Mouse (Mus musculus): ENCODE data around the gene Car11. TPM values are rescaled to one million over a fixed set of nuclear protein-coding genes. Genes with fewer than 3 reads are reported as not detected.

Car11 gene
- polyA plus RNA-seq, 1 experiment from 2014 or later = 39.8 TPM

DNA sequence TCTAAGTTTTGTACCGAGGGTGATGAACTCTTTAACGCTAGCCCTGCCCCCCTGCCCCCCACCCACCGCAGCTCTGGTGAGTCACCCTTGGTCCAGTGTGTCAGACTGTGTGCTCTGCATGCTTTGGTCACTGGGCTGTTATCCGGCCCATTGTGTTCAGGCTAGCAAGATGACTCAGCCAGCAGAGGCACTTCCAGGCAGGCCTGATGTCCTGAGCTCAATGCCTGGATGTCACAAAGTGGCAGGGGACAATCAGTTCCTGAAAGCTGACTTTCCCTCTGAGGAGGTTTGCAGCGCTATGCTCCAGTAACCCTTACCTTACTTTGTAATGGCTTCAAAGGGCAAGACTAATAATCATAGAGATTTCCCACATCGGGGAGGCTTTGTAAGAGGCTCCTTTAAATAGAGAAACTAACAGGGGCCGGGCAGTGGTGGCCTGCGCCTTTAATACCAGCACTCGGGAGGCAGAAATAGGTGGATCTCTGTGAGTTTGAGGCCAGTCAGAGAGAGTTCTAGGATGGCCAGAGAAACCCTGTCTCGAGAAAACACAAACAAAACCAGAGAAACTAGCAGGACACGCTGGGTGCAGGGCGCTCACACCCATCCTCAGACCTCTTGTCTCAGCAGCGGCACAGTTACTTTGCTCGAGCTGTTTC, 19.5 kb upstream of the Car11 start:
- H3K27me3 ChIP-seq = no peaks in the 10 kb centered on the region
- no peaks in the 10 kb centered on the region for H3K9me3 ChIP-seq
- H3K9ac ChIP-seq (replicated peaks) = no peak overlapping the region
- H3K36me3 ChIP-seq = no peaks in the 10 kb centered on the region
- 72% methylated on average over 14 of the region's 14 CpGs for WGBS
- H3K4me2 ChIP-seq (replicated peaks) = no peak overlapping the region
- H3K4me3 ChIP-seq = no peak overlapping the region
- H3K4me1 ChIP-seq = peaks cover 8% of the 10 kb centered on the region
- ATAC-seq (replicated peaks) = no peak
- H3K27ac ChIP-seq (replicated peaks) = no peak overlapping the region

DNA sequence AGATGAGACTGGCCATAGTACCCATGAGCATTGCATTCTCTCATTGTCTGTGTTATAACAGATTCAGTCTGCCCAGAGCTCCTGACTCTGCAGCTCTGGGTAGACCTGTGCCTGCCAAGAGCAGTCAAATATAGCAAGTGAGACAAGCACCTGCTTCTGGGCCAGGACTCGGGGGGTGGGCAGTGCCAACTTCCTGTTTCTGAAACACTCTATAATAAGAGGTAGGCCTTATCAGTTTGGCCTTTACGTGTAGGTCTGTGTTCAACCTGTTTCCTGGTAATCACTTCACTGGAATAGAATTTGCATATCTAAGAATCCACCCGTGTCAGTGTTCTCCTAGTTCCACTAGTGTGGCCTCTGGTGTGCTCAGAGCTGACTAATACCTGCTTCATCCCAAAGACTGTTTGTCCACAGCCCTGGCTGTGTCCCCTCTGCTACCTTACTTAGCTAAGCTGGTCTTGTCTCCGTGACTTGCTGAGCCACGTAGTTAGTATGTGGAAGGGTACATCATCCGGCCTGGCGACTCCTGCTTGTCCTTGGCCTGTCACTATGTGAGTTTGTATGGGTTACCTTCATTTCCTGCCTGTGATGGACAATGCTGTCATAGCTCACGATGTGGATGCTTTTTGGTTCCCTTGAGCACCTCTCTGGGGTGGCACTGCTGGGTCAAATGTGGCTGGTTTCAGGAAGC, 18.5 kb upstream of the Car11 start:
- no peak overlapping the region for H3K9ac ChIP-seq (replicated peaks)
- ATAC-seq (replicated peaks) = no peak
- H3K4me1 ChIP-seq = peaks cover 8% of the 10 kb centered on the region
- no peak overlapping the region for H3K4me2 ChIP-seq (replicated peaks)
- H3K27ac ChIP-seq (replicated peaks) = no peak overlapping the region
- H3K4me3 ChIP-seq = no peak overlapping the region
- no peaks in the 10 kb centered on the region for H3K36me3 ChIP-seq
- H3K27me3 ChIP-seq = no peaks in the 10 kb centered on the region
- 89% methylated on average over 8 of the region's 8 CpGs for WGBS
- no peaks in the 10 kb centered on the region for H3K9me3 ChIP-seq

DNA sequence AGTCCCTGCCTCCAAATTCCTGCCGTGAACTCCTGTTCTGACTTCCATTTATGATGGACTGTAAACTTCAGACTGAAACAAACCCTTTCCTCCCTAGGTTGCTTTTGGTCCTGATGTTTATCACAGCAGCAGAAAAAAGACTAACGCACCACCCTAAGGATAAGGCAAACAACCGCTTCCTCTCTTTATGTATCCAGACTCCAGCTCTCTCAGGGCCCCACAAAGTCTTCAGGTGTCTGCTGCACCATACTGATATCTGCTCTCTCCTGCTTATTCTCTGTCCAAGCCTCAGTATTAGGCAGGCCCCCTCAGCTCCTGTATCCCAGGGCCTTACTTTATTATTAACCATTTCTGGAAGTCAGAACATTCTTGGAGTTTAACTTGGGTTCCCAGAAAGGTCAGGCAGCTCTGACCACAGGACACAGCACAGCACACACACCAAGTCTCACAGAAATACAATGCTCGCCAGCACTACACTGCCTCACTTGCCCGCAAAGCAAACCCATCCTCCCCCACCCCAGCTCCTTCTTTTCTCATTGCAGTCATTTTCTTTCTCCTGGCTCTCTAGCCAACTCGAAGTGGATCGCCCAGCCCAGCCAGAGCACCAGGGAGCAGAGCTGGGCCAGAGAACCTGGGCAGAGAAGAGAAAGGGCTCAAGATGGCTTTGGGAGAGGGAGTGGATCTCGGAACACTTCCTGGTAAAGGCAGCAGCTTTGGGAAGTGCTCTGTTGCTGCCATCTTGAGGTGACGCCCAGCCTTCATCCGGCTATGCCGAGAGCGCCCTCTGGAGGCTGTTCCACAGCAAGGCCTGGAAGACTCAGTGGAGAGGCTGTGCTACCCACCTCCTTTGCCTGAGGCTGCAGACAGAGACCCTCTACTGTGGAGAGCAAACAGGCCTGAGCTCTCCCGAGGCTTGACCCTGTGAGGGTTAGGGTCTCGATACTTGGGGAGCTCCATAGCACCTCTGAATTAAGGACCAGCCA, 17.2 kb upstream of the Car11 start:
- Histone ChIP-seq H3K4me1 (peaks cover 8% of the 10 kb centered on the region), H3K9me3 (no peaks in the 10 kb centered on the region), H3K27ac (replicated peaks) (peak overlapping the region; percentile 69), H3K9ac (replicated peaks) (0 out of 2 replicates have a peak overlapping the region, but pooled peaks have one; percentile 33), H3K4me3 (peak overlapping the region; percentile 16), H3K27me3 (no peaks in the 10 kb centered on the region), H3K36me3 (no peaks in the 10 kb centered on the region), H3K4me2 (replicated peaks) (peak overlapping the region; percentile 32)
- peak; percentile 79 for ATAC-seq (replicated peaks)
- WGBS = 29% methylated on average over 14 of the region's 14 CpGs

DNA sequence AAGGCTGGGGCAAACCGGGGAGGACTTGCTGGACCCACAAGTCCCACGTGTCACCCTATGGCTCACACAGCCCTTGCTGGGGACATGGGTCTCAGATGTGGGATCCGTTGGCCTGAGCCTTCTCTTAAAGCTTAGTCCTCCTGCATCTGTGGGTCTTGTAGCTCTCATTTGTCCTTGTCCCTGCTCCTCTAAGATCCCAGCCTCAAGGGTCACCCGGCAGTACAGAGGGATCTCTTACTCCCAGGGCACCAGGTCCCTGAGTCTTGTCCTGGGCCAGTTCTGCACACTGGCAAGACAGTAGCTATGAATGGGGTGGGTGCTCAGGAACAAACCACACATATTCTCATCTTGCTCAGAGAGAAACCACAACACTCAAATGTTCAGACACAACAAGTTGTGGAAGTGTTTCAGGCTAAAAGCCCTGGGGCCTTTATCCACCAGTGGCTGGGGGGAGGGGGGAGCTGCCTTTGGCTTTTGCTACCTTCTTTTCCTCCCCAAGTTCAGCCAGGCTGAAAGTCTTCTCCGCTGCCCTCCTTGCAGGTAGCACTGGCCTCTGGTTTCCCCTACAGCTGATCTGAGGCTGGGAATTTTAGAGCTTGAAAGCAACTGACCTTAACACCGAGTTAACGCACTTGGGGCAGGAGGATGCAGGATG, 16.1 kb upstream of the Car11 start, which contains the start of gene Ntn5:
Gene Ntn5, plus strand, starts transcription at position 627 of the 655 bp plus-strand sequence.
- peak within 1 kb of the TSS; percentile 69 for H3K27ac ChIP-seq (replicated peaks)
- no peak within 1 kb of the TSS for H3K4me2 ChIP-seq (replicated peaks)
- 75% methylated on average over 7 of the region's 7 CpGs for WGBS

DNA sequence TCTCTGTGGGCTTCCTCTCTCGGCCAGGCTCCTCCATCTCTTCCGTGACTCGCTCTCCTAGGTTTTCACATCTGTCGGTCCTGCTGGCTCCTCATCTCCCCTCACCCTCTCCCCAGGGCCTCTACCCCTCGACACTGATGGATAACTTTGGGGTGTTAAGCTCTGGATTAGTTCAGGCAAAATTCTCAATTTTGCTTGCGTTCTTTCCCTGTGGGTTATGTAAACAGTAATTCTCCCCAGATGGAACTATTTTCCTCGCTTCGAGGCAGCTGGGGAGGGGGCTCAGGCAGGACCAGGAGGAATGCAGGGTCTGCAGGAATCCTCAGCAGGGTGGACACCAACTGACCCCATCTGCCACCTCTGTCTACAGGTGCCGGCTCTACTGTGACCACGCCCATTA, 13.8 kb upstream of the Car11 start:
- Histone ChIP-seq H3K36me3 (no peaks in the 10 kb centered on the region), H3K4me2 (replicated peaks) (no peak overlapping the region), H3K9ac (replicated peaks) (no peak overlapping the region), H3K4me3 (no peak overlapping the region), H3K27me3 (no peaks in the 10 kb centered on the region), H3K4me1 (peaks cover 8% of the 10 kb centered on the region), H3K27ac (replicated peaks) (no peak overlapping the region), H3K9me3 (no peaks in the 10 kb centered on the region)
- 75% methylated on average over 10 of the region's 10 CpGs for WGBS
- no peak for ATAC-seq (replicated peaks)

More for the DNA sequence above, 16.1 kb upstream of the Car11 start, which contains the start of gene Ntn5:
- Histone ChIP-seq H3K36me3 (no peaks in the 10 kb centered on the region), H3K9ac (replicated peaks) (no peak within 1 kb of the TSS), H3K4me1 (peaks cover 8% of the 10 kb centered on the region), H3K27me3 (no peaks in the 10 kb centered on the region), H3K4me3 (no peak within 1 kb of the TSS), H3K9me3 (no peaks in the 10 kb centered on the region)
- ATAC-seq (replicated peaks) = no peak

DNA sequence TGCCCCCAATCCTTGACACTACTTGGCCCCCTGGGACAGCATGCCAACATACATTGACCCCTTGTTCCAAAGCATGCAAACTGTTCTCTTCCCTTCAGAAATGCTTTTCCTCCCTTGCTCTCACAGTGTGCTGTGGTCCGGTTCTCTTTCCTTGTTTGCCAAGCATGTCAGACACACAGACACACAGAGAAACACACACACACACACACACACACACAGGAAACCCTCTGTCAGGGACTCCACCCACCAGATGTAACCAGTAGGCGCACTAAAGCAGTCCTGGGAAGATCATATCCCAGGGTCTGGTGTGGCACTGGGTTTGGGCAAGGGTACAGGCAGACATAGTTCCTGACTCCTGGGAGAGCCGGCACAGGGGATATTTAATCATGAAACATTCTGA, 12.8 kb upstream of the Car11 start:
- no peak overlapping the region for H3K4me2 ChIP-seq (replicated peaks)

DNA sequence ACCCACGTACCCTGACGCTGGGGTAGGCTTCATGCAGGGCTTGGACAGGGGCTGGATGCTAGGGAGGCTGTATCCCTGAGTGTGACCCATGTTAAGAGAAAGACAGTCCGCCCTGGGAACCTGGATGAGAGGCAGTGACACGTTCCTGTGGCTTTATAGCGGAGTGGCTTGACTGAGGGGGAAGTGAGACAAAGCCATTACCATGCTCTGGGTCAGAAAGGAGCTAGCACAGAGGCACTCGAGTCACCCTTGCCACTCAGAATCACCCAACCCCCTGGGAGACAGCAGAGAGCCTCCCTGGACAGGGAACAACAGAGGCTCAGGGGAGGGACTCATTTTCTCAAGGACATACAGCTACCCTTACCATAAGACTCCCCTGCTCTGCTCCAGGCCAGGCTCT, 10.5 kb upstream of the Car11 start:
- H3K4me1 ChIP-seq = no peaks in the 10 kb centered on the region
- H3K4me2 ChIP-seq (replicated peaks) = no peak overlapping the region
- no peaks in the 10 kb centered on the region for H3K36me3 ChIP-seq
- H3K9ac ChIP-seq (replicated peaks) = no peak overlapping the region
- ATAC-seq (replicated peaks) = no peak
- no peak overlapping the region for H3K27ac ChIP-seq (replicated peaks)
- 71% methylated on average over 6 of the region's 6 CpGs for WGBS
- no peak overlapping the region for H3K4me3 ChIP-seq
- H3K9me3 ChIP-seq = no peaks in the 10 kb centered on the region
- H3K27me3 ChIP-seq = no peaks in the 10 kb centered on the region

More for the DNA sequence above, 12.8 kb upstream of the Car11 start:
- WGBS = 77% methylated on average over 3 of the region's 3 CpGs
- H3K27ac ChIP-seq (replicated peaks) = no peak overlapping the region
- ATAC-seq (replicated peaks) = no peak
- H3K9ac ChIP-seq (replicated peaks) = no peak overlapping the region
- H3K9me3 ChIP-seq = no peaks in the 10 kb centered on the region
- no peaks in the 10 kb centered on the region for H3K27me3 ChIP-seq
- H3K36me3 ChIP-seq = no peaks in the 10 kb centered on the region
- H3K4me3 ChIP-seq = no peak overlapping the region
- peaks cover 8% of the 10 kb centered on the region for H3K4me1 ChIP-seq

DNA sequence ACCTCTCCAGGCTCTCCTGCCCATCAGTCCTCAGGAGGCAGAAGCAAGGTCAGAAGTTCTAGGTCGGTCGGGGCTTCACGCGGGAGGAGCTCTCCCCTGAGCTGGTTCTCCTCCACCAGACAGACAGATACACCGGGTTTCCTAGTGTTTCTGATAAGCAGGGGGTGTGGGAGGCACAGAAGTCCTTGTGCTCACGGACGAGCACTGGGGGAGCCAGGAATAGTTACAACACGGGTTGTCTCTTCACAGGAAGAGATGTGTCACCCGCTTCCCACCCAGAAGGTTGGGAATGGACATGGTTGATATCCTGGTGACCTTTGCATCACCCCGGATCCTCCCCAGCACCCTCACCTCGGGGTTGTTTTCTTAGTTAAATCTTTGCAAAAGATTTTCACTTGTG, 9.8 kb upstream of the Car11 start:
- no peaks in the 10 kb centered on the region for H3K36me3 ChIP-seq
- ATAC-seq (replicated peaks) = no peak
- H3K4me1 ChIP-seq = no peaks in the 10 kb centered on the region
- no peak overlapping the region for H3K4me3 ChIP-seq
- H3K27me3 ChIP-seq = no peaks in the 10 kb centered on the region
- H3K9me3 ChIP-seq = no peaks in the 10 kb centered on the region
- no peak overlapping the region for H3K27ac ChIP-seq (replicated peaks)
- WGBS = 82% methylated on average over 11 of the region's 11 CpGs
- H3K4me2 ChIP-seq (replicated peaks) = no peak overlapping the region
- no peak overlapping the region for H3K9ac ChIP-seq (replicated peaks)

DNA sequence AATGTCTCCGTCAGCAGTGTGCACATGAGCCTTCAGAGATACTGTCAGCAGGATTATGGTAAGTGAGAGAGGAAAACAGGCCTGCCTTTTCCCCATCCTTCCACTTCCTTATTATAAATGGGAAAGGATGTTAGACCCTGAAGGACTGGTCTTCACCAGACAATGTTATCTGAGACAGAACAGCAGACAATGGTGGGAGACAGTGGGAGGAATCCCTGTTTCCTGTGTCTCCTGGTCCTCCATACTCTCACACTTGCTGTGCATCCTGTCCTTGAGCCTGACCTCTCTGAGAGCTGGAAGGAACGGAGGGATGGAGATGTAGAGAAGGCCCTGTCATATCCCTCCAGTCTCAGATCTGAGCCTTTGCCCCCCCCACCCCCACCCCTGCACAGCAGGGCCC, 7.3 kb upstream of the Car11 start:
- no peak overlapping the region for H3K27ac ChIP-seq (replicated peaks)
- H3K27me3 ChIP-seq = no peaks in the 10 kb centered on the region
- H3K9ac ChIP-seq (replicated peaks) = no peak overlapping the region
- H3K9me3 ChIP-seq = no peaks in the 10 kb centered on the region
- H3K4me3 ChIP-seq = no peak overlapping the region
- ATAC-seq (replicated peaks) = no peak
- H3K4me1 ChIP-seq = no peaks in the 10 kb centered on the region
- H3K4me2 ChIP-seq (replicated peaks) = no peak overlapping the region
- H3K36me3 ChIP-seq = no peaks in the 10 kb centered on the region
- WGBS = 78% methylated on average over 2 of the region's 2 CpGs

DNA sequence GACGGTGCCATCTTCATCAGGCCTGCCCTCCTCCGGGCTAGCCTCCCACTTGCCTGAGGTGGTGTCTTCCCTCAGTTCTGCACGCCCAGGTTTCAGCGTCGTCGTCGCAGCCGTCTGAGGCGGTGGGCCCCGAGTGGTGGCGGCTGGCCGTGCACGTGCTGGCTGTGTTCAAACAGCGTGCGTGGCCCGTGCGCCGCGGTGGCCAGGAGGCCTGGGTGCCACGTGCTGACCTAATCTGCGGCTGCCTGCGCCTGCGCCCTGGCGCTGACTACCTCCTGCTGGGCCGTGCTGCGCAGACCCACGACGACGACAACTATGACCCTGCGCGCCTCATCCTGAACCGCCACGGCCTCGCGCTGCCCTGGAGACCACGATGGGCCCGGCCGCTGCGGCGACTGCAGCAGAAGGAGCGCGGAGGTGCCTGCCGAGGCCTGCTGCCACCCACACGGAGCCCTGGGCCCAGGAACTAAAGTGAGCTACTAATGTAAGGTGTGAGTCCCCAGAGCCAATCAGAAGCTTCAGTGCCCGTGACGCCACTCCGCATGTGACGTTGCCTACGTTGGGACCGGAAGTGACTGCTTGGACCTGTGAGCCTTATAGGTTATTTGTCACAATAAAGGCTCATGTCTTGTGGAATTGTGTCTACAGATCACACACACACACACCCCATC, 5.6 kb upstream of the Car11 start, which contains the start of gene Sec1:
Gene Sec1, minus strand, starts transcription at position 482 of the 671 bp plus-strand sequence.
- no peak within 1 kb of the TSS for H3K4me2 ChIP-seq (replicated peaks)
- 89% methylated on average over 50 of the region's 50 CpGs for WGBS
- H3K27ac ChIP-seq (replicated peaks) = no peak within 1 kb of the TSS
- H3K9ac ChIP-seq (replicated peaks) = no peak within 1 kb of the TSS
- H3K36me3 ChIP-seq = no peaks in the 10 kb centered on the region
- no peak within 1 kb of the TSS for H3K4me3 ChIP-seq
- ATAC-seq (replicated peaks) = no peak
- H3K27me3 ChIP-seq = peaks cover 8% of the 10 kb centered on the region
- no peaks in the 10 kb centered on the region for H3K4me1 ChIP-seq
- no peaks in the 10 kb centered on the region for H3K9me3 ChIP-seq

DNA sequence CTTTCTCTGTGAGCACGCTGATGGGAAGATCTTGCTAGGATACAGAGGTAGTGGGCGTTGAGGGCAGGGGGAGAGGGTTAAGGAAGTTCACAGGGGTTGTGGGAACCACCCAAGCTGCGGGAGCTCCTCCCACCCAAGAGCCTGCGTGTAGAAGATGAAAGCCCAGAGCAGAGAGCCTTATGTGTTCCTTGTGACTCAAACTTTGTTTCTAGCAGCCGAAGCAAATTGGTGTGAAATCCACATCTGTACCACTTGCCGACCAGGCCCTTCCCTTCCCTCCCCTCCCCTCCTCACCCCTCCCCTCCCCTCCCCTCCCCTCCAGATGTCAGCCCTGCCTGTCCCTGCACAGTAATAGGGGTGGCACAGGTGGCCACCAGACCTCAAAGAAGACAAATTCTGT, 4.5 kb upstream of the Car11 start:
- H3K9ac ChIP-seq (replicated peaks) = no peak overlapping the region

More for the DNA sequence above, 4.5 kb upstream of the Car11 start:
- Histone ChIP-seq H3K9me3 (no peaks in the 10 kb centered on the region), H3K27me3 (peaks cover 17% of the 10 kb centered on the region), H3K4me3 (no peak overlapping the region), H3K4me2 (replicated peaks) (no peak overlapping the region), H3K4me1 (peaks cover 7% of the 10 kb centered on the region), H3K36me3 (no peaks in the 10 kb centered on the region), H3K27ac (replicated peaks) (no peak overlapping the region)
- 39% methylated on average over 6 of the region's 6 CpGs for WGBS
- no peak for ATAC-seq (replicated peaks)
